Mouse (Mus musculus) kidney, adult 18-20 months (tissue): ENCODE measurements around the gene 4931423N10Rik.
A peak's percentile ranks its signal among the peaks of the same experiment; 100 is the strongest.
"Not testable (repeated sequence)": the region's sequence is repeated elsewhere in the genome, so short reads cannot be mapped to it uniquely, and the experiment has no call there.

Experiments
- DNase-seq: peaks from one replicate; pipeline ENCODE4 v3.0.0; 2021

Gene 4931423N10Rik

DNA sequence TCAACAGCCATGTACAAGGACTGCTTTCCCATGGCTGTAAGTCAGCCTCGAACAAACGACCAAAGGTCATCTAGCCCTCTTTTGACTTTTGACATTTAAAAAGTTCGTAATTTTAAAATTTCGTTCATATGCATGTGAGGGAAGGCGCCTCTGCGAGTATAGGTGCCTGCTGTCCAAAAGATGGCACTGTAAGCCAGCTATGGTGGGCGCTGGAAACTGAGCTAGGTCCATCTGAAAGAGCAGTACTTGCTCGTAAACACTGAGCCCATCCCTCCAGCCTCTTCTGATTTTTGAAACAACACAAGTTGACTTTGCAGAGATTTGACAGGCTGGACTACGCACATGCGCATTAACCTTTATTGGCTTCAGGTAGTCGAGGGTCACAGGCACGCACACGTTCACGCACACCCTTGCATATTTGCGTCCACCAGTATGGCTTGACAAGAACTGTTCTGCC, at the start of gene 4931423N10Rik:
Gene 4931423N10Rik, plus strand, starts transcription at position 407 of the 457 bp plus-strand sequence.
- no peak for DNase-seq

DNA sequence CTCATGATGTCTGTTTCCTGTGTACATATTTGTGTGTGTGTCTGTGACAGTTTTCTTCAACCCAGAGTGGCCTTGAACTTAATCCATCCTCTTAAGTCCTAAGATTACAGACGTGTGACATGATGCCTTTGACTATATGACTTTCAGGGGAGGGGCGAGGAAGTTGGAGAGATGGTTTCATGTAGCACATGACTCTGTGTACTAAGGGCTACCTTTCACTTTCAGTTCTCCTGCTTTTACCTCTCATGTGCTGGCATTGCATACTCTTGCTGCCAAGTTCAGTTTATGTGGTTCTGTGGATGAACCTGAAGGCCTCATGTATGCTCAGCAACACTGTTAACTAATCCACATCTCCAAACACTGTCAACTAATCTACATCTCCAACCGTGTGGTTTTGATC, 35.0 kb upstream of the 4931423N10Rik start:
- no peak for DNase-seq

DNA sequence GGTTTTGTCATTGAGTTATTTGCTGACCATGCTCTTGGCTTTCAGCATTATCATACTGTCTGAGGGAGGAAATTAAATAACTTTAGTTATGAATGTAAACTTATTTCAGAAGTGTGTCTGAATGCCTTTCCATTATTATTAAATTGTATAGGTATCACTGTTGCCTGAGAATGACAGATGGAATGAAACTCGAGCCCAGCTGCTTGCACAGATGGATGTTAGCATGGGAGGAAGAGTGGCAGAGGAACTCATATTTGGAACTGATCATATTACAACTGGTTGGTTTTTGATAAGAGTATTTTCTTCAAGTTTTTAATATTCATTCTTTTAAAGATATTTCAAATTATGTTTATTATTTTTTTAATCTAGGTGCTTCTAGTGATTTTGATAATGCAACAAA, 12.9 kb upstream of the 4931423N10Rik start:
- no peak for DNase-seq

DNA sequence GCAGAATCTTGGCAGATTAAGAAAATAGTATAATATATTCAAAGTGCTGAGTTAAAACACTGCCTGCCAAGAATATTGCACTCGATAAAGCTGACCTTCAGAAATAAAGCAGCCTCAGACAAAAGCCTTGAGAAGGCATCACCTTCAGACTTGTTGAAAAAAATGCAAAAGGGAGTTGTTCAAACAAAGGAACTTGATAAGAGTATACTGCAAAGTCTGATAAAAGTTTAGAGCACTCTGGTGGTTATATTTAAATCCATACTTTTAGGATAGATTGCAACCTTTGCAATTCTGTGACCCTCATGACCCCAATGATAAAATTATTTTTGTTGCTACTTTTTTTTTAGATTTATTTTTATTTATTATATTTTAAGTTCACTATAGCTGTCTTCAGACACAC, 6.2 kb upstream of the 4931423N10Rik start:
- no peak for DNase-seq

DNA sequence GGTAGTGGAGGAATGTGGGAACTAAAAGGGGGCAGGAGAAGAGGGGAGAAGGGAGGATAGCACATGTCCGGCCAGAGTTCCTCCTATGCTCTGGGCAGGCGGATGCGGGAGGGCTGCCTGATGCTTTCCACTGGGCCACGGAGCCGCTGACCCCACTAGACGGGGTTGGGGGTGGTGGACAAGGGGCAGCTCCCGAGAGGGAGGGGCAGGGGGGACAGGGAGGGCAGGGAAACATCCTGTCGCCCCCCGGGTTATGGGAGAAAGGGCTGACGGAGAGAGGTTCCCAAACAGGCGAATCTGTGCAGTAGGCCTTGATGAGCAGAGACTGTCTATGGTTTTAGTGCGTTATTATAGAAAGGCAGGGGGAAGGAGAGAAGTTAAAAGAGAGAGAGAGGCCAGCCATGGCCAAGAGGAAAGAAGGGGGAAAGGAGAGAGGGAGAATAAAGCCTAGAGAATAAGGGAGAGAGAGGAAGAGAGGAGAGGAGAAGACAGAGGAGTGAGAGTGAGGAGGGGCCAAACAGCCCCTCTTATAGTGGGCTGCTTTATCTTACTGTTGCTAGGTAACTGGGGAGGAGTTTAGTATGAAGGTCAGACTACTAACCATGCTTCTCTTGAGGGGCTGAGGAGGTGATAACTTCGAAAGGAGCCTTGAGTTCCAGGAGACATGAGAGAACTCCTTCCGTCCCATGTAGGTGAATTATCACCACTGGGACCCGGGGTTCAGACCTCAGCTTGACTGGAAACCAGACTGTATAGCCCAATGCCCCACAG, 4.2 kb upstream of the 4931423N10Rik start:
- DNase-seq = no peak

DNA sequence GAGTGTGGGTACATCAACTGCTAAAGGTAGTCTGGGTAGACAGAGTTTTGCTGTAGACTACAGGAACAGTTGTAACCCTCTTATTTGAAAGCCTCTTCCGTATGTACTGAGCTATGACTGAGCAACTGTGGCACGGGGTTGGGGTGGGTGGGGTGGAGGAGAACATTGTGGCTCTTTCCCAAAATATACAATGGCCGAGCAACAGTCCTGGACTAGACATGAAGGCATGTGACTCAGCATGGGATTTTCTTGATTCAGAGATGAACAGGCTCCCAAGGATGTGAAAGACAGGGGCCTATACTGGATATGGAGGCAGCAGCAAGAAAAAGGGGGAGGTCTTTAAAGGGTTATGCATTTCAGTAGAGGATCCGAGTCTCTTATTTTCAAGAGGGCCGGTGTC, 6.4 kb downstream of the 4931423N10Rik start:
- DNase-seq = no peak

DNA sequence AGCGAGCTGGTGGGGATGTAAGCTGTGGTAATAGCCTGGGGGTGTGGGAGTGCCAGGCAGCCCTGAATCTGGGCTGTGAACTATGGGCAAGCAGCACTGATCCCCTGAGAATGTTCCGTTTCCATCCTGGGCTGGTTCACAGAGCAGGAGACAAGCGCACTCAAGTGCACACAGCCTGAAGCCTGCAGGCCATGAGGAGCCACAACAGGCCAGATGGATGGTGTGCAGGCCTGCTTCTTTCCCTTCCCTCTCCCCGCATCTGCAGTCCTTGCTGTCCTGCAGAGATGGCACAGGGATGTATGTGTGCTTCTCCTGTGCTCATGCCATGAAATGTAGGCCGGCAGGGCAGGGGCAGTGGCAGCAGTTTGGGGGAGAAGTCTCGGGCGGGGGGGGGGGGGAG, 17.9 kb downstream of the 4931423N10Rik start:
- no peak for DNase-seq

DNA sequence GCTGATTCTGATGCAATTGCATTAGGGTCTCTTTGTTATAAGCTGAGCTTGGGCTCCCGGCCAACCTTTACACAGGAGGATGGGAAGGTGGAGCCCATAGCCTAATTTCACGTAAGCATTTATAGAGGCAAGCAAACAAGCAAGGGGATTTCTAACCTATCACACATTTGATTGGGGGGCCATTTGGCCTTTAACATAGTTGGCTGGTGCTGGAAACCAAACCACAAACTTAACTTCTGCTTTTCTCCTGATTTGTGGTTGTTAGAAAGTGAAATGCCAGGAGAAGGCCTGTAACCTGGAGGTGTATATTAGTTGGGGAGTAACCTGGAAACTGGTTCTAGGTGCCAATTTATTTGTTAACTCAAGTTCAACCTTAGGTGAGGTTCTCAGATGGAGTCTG, 21.2 kb downstream of the 4931423N10Rik start:
- DNase-seq = no peak

DNA sequence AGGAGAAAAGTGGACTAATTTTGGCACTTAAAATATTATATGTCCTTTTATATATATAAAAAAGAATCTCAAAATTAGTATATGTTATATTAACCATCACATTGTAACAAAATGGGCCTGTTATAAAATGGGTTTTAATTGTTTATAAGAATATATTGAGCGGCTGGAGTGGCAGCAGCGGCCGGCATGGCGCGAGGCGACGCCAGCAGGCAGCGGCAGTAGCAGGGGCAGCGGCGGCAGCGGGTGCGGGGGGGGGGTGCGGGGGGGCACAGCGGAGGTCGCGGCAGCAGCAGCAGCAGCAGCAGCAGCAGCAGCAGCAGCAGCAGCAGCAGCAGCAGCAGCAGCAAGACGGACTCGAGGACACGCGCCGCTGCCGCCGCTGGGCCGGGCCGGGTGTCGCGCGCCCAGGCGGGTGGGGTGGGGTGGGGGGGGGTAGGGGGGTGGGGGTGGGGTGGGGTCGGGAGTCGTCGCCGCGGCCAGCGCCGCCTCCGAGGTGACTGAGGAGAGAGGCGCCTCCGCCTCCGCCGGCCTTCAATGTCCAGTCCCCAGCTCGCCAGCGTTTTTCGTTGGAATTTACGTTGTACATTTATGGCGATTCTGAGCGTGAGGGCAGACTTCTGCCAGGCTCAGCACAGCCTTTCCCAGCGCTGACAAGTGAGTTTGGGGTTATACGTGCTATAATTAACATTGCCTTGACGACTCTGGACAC, 26.9 kb downstream of the 4931423N10Rik start:
- peak; percentile 4 for DNase-seq

DNA sequence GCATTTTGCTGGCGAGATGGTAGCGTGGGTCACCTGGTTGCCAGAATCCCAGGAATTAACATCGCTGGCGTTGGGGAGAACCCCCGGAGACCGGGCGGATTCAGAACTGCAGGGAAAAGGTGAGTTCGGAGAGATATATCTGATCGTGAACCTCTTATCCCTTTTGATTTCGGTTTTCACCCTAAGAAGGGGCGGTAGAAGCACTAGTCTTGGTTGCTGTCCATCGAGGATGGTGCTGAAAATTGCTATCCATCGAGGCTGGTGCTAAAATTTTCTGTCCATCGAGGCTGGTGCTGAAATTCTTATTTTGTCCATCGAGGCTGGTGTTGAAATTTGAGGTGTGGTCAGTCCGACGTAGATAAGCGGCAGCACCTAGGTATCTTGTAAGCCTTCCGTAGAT, 83.7 kb downstream of the 4931423N10Rik start:
- not testable (repeated sequence) for DNase-seq

DNA sequence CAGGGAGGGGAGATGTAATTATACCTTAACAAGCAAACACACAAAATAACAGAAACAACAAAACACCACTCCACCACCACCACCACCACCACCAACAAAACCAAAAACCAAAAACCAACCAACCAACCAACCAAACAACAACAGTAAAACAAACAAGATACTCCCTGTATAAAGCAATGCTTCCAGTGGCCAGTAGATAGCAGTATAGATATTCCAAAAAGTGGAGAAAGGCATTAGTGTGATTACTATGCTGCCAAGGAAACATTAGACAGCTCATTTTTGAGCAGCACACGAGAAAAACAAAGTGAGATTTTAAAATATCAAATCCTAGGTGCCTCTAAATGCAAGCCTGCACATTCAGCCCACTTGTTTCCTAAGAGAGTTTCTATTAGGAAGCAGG, 107.6 kb downstream of the 4931423N10Rik start:
- DNase-seq = no peak
